Mouse (Mus musculus): Measurements from ENCODE around the gene Krt20.

GRCm38 (mm10) chr11:99463155-99463554, 25.2 kb upstream of the Krt20 start:
- no peak for TF ChIP-seq POLR2A (IDR thresholded peaks at IDR 0.05; ENCODE audit: insufficient read depth, low read length)
- TF ChIP-seq CTCF (IDR thresholded peaks at IDR 0.05; ENCODE audit: low read depth, low read length), result peak; percentile 96
- TF ChIP-seq EP300 (IDR thresholded peaks at IDR 0.05; ENCODE audit: insufficient read depth, low read depth, low read length), result no peak

Measured in ES-Bruce4 (cell line).